Mouse (Mus musculus) layer of hippocampus, adult 8-10 months (tissue): ENCODE results near the gene Kiz. TPM values are rescaled to one million over a fixed set of nuclear protein-coding genes. Genes with fewer than 3 reads are reported as not detected.

Source experiments
- DNase-seq, 2 experiments: peaks; one replicate each; pipeline ENCODE4 v3.0.0; 2022; ENCODE audit warnings: low spot score in 2 of 2
- total RNA-seq, 4 experiments: library from RNA; stranded (reverse); gene quantifications; 2 replicates each; pipeline ENCODE4 v1.2.4; 2022

Gene Kiz
- total RNA-seq, 4 experiments from 2014 or later: 20.9 to 27.1 (median 24.5) TPM

DNA sequence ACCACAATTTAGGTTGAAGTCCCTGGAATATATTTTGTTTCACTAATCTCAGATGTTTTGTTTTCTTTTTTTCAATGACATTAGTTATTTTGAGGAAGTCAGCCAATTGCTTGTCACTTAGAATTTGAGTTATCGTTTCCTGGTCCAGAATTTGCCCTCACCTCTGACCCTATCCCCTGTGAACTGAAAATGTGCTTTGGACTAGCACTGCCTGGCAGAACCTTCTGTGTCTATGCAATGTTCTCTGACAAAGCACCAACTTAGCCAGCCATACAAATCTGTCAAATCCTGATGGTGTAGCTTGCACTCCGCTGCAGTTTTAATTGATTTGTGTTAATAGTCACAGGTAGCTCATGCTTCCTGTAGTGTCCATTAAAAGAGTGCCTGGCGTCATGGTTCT lies 10.1 kb downstream of the Kiz start:
- DNase-seq: no peak

DNA sequence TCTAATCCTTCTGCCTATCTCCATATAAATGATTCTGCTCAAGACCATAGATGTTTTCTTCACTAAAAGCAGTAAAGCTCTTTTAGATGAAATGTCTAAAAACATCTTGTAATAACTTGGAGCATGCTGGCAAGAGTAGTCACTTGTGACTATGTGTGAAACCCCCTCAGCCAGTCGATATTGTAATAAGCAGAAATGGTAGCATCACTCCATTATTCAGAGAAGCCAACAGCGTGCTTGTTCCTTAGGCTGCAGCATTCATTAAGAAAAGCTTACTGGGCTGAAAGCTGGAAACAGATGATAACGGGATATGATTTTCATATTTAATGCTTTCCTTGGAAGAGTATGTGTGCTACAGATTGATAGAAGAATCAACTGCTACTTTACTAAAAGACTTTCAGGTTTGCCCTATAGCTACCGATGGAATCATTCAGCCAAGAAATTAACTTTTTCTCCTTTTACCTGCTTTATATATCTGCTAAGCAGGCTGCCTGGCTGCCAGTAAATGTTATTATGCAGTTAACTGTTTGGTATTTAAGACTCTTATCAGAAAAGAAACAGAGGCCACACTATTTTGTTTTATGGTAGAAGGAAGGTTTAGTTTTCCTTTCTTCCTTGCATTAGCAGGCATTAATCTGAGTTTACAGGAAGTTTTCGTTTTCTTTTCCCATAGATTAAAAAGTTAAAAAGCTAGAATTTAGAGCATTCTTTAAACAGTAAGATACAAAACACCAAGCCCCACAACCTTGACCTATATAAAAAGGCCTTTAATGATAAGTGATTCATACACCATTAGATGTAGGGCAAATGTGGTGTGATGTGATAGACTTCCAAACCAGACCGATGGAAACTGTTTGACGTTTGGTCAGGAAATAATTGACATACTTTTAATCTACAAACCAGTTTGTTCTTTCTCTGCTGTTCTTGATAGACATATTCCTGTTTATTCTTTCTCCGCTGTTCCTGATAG lies 15.9 kb downstream of the Kiz start:
- DNase-seq: no peak

DNA sequence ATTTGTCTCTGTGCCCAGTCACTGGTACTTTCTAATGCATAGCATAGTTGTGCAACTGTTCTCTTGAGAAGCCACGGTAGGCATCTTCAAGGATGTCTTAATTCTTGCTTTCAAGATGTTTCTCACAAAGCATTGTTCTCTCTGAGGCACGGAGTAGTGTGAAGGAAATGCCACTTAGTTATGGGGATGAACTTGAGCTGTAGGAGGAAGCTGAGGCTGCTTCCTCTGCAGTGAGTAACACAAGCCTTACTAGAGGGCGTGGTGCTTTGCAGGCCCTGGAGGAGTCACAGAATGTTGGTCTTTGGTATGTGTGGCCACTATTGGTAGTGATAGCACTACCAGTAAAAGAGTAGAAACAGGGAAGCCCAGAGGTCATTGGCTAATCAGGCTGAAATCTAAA lies 17.0 kb downstream of the Kiz start:
- DNase-seq: no peak

DNA sequence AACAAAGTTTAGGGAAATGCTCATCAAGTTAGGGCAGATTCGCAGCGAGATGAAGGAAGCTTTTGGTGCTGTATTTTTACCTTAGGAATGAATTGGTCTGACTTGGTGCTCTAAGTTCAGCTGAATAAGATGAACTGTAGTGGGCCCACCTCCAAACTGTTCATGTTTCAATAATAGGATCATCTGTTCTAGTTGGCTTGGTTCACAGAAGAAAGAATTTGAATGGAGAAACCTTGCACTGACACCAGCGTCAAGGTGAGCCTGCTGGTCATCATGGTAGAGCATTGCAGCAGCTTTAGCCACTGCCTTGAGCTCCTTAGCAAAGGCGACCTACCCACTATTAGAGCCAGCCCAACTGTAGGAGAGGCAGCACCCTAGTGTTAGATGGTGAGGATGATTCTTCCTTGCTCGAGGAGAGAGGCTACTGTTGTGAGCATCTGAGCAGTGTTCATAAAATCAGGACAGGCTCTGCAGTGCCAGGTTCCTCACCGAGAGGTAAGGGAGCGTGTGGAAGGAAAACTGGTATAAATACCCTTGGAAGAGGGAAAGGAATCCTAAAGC lies 18.3 kb downstream of the Kiz start:
- DNase-seq: no peak

DNA sequence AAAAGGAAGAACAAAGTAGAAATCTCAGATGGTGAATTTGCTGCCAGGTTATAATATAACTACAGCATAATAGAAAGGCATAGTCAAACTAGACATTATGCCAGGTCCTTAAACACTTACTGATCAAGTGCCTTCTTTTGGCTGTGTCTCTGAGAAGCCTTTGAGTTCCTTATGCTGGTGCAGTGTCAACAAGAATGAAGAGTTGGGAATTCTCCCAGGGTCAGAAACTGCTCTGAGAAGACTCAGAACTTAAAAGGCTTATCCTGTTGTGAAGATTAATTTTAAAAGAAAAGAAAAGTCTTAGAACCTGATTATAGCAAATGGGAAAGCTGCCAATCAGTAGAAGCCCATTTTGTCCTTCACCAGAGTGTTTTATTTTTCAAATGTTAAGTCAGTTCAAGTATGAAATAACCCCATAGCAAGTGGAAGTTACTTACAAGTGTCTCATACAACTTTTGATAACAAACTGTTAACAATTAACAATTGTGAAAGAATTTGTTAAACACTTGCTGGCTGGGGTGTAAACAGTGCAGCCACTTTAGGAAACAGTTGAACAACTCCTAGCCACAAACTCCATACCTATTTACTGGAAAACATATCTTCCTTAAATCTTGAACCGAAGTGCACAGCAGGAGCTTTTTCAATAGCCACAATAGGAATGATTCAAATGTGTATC lies 21.9 kb downstream of the Kiz start:
- DNase-seq: no peak

DNA sequence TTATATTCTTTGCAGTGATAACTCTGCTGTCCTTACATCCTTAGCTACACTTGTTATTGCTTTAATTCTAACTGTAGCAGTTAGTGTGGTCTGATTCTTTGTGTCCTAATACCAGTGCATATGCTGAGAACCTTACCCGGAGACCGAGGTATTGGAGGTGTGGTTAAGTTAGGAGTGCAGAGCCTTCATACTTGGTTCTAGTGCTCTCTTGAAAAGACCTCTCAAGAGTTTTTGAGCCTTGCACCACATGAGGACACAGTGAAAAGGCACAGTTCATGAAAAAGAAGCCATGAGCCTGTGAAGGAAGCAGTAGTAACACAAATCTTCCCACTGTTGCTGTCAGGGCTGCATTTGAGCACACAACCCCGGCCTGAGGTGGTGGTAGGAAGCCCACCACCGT lies 26.0 kb downstream of the Kiz start:
- DNase-seq: no peak

DNA sequence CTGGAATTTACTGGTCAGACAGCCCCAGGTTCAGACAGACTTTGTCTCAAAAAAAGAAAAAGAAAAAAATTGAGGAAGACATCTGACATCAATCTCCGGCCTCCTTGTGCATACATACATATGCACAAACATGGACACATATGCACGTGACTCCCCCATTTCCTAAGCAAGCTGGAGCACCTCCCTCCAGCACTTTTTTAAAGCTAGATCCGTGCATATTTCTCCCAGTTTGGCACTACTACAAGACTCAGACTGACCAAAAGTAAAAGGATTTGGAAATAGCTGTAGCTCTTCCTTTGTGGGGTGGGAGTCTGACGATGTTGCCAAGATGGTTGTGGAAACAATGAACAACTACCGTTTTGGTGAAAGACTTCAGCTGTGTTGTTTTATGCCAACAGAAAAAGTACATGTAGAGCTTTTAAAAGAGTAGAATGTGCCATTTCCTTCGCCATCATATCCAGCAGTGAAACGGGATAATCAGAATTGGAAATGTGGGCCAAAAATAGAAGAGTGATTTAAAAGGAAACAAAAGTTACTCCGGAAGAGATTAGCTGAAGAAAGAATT lies 28.7 kb downstream of the Kiz start:
- no peak for DNase-seq

DNA sequence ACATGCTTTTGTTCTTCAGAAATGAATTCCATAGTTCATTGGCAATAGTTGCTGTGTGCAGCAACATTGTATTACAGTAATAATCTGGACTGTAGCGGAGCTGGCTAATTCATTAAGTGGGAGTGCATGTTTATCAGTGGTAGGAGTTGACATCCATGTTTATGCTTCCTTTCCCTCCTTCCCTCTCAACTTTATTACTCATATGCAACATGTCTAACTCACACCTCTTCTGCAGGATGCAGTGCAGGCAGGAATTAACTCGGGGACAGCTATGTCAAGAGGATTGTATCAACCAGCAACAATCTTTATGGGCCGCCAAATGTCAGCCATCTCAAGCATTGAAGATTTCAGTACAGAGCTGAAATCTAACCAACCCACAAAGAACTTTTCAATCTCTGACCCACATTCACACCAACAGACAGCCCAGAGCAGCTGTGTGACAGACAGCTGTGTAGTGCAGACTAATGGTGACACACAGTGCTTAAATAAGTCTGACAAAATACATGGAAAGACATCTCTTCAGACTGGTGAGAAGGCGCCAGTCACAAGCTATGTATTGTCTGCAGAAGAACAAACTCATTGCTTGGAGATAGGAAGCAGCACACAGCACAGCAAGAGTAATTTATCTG lies 33.2 kb downstream of the Kiz start:
- DNase-seq: no peak

DNA sequence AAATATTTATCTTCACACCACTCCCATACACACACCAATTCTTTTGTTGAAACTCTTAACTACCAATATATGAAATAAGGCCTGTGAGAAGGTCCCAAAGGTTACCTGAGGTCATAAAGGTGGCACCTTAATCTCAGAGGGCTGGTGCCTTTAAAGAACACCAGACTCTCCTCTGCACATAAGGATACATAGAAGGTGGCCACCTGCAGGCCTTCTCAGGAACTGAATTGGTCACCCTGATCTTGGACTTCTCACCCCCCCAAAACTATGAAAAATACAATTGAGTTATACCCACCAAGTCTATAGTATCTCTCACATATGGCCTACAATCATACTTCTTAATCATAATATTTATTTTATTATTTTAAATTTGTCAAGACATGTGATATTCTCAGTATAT lies 43.3 kb downstream of the Kiz start:
- no peak for DNase-seq

DNA sequence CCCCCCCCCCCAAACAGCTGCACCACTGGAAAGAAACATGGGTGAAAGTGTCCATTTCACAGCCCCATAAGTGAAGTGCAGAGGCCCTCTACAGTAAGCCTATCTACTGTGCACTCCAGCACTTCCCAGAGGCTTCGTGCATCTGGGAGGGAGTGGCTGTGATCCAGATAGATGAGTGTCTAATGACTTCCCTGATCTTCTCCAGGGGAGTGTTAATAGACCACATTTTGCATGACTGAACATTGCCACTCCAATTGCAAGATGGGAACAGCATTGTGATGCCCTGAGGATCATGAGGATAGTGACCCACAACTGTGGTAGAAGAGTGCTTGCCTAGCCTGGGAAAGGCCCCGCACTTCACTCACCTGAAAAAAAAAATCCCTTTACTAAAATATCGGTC lies 60.4 kb downstream of the Kiz start:
- DNase-seq: no peak

DNA sequence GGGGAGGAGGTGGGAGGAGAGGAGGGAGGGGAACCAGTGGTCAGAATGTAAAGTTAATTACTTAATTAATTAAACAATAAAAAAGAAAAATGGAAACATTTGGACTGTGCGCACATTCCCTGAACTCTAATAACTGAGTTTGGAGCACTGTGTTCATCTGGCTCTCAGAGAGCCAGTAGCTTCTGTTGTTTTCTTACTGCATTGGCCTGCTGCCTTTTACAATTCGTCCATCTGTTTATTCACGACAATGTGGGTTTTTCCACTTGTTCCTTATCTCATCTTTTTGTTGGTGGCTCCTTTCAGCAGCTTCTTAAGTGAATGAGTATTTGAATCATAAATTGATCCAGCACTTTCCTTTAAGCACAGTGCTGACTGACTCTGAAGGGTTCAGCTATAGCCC lies 62.1 kb downstream of the Kiz start:
- DNase-seq: peak; percentile 39 to 49

DNA sequence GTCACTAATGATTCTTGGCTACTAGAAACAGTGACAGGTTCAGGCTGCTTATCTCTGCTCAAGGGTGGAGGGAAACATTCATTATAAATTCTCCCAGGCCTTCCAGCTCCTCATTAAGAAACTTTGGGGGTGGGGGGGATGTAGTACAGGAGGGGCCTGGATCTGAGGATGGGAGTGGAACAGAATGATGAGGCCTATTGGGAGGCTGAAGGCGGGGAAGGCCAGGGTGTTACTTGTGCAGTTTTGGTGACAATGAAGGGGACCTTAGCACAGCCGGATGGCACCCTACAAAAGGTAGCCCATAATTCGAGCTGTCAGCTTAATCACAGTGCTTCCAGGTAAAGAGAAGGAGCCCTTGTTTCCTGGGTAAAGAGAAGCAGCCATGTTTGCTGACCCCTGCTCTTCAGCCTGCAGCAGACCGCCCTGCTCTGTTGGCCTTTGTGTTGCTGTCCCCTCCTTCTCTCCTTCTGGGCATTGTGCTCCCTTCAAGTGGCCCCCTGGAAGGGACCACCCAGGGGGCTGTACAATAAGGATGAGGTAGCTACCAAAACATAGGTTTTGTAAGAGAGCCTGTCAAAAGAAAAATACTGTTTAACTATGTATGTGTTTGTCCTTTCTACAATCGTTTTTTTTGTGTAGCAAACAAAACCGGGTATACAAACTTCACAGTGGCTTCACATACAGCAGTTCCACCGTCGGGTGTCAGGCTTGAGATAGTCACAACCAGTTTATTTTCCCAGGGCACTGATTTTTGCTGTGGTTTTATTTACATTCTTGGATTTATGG lies 64.9 kb downstream of the Kiz start:
- DNase-seq: no peak

DNA sequence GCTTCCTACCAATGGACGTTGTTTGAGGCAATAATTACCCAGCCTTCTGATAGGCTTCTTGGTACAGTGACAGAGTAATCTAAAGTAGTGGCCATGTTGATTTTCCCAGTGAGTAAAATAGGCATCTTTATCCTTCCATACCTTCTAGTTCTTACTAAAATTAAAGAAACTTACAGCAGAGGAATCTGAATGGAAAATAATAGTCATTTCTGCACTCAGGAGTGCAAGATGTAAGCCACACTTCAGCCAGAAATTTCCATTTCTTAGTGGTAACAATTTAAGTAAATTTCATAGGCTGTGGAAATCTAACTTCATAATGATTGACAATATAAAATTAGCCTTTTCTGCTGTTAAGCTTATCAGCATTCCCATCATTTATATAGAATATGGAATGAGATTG lies 69.6 kb downstream of the Kiz start:
- DNase-seq: no peak

DNA sequence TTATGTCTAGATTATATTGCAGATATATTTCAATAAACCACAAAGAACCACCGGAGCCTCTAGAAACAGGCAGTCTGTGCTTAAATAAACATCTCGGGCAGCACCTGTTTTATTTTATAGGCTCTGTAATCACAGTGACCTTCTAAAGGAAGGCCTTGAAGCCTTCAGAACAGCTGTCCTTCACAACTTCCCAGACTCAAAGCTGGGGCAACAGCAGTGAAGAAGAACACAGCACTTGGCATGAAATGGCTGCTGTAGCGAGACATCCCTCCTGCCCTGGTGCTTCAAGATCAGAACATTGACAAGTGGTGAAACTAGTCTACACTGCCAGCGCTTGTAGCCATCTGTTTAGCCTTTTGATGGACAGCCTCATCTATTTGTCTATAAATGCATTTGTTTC lies 70.2 kb downstream of the Kiz start:
- DNase-seq: no peak

DNA sequence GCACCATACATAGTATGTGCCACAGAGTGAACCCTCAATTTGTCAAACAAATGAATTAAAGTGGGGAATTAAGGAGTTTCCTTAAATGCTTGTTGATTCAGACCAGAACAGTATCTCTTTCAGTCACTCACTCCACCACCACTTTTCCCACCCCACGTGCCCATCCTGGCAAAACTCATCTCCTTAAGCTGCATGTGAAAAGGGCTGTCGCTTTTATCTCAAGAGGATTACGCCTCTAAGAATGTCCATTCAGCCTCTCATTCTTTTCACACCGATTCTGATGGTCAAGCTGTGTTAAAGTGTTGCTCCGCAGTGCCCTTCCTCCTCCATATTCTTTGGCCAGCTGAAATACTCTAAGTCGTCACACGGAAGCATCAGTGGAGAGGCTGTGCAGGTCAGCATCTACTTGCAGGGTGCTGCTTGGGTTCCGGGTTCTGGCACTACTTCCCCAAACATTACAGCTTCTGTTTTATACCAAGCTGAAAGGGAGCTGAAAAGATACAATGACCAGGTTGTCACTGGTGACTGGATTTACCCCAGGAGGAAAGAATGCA lies 92.6 kb downstream of the Kiz start:
- DNase-seq: no peak

DNA sequence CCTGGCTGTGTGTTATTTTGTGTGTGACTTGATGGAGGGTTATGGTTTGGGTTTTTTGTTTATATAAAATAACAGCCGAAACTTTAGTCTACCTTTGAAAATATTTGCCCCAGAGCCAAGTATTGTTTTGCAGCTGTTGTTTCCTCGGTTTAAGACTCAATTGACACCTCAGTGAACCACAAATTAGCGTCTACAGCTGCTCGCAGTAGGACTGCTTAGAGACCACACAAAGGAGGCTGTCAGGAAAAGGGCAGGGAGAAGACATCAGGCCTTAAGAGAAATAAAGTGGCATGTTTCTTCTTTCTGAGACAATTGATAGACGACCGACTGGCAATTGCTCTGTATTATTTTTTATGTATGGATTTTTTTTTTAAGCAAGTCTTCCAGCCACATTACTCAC lies 100.7 kb downstream of the Kiz start:
- DNase-seq: no peak

DNA sequence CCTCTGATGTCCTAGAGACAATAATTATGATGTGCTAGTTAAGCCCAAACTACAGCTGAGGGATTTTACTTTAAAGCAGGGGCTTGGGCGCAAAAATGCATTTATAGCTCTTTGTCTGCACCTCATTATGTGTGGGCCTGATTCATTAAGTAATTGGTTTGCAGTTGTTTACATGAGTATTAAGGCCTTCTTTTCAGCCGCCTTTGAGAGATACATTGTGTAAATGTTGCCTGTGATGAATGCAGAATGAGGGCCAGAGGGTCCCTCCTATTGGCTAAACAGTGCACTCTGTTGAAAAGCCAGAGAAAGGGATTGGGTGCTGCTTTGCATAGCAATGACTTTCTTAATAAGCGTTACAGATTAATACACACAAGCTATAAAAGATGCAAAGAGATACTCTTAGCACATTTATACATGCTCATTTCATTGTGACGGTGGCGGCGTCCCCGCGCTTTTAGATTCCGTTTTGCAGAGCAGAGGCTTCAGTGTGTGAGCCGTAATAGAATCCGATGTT lies 102.8 kb downstream of the Kiz start:
- peak; percentile 36 to 48 for DNase-seq

DNA sequence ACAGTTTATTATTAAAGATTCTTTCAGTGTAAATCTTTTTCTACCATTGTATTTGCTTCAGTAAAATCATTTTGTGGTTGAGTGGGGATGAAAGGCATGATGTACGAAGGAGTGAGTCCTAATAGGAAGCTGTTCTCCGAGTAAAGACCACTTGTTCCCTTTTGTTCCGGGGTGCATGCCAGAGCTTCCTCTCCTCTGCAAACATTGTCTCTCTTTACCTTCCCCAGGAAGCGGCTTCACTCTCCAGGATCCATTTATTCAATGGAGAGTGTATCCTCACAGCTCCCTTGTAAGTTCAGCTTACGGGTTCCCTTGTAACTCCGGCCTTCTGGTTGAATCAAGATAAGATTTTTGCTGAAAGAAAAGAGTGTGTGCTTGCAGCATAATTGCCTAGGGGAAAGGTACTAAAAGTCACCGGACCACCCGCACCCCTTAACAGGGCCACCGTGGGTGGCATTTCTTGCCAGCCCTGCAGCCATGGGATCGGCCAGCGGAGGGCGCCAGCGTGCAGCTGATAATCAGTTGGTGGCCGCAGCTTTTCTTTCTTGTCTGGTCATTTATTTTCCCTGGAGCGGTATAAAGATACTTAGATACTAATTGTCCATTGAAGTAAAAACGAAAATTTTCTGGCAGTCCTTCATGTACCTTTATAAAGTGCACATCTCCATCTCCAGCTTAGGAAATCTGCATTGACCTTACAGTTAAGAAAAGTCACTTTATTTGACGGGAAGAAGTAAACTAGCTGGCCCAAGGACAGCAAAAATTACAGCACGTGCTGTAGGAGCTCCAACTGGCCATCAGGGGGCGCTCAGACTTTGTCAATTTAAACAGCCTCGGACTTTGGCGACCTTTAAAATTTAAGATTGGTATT lies 103.5 kb downstream of the Kiz start:
- DNase-seq: peak; percentile 64 to 91

DNA sequence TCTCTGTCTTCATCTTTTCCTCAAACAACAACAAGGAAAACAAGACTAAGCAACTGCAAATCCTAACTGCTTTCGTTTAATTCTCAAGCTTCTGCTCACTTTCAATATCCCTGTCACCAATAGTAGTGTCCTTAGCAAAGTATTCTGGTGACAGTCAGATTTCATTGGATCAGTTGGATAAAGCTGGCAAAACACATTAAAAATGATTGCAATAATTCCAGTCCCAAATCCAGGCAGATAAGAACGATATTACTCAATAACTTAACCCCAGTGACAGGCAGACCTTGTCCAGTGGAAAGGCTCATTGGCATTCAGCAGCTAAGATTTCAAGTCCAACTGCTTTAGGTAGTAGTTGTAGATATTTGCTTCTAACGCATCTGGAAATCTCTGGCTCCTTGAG lies 119.4 kb downstream of the Kiz start:
- DNase-seq: no peak
